Mouse (Mus musculus) CH12.LX (cell line): ENCODE data around the gene AU041133.

Source experiments
- CTCF ChIP-seq, 2 experiments: IDR thresholded peaks in 1 of 2; conservative IDR thresholded peaks in 1 of 2; 2 replicates each; pipeline ENCODE4 v1.5.1; 2011 to 2012; ENCODE audit warnings: low read depth in 2 of 2, low read length in 2 of 2, improper control_type of control experiment in 1 of 2, inconsistent platforms in 1 of 2, mild to moderate bottlenecking in 1 of 2, moderate library complexity in 1 of 2
- POLR2A ChIP-seq: IDR thresholded peaks from 2 replicates; pipeline ENCODE4 v1.6.1; 2011; ENCODE audit warnings: low read depth, mild to moderate bottlenecking, improper control_type of control experiment, low read length
- POLR2AphosphoS2 ChIP-seq: IDR thresholded peaks from 2 replicates; pipeline ENCODE4 v1.6.1; 2011; ENCODE audit warnings: low read depth, low read length, improper control_type of control experiment
- TCF12 ChIP-seq: IDR thresholded peaks from 2 replicates; pipeline ENCODE4 v1.6.1; 2014; ENCODE audit warnings: low read depth, mild to moderate bottlenecking, inconsistent platforms, low read length, improper control_type of control experiment

DNA sequence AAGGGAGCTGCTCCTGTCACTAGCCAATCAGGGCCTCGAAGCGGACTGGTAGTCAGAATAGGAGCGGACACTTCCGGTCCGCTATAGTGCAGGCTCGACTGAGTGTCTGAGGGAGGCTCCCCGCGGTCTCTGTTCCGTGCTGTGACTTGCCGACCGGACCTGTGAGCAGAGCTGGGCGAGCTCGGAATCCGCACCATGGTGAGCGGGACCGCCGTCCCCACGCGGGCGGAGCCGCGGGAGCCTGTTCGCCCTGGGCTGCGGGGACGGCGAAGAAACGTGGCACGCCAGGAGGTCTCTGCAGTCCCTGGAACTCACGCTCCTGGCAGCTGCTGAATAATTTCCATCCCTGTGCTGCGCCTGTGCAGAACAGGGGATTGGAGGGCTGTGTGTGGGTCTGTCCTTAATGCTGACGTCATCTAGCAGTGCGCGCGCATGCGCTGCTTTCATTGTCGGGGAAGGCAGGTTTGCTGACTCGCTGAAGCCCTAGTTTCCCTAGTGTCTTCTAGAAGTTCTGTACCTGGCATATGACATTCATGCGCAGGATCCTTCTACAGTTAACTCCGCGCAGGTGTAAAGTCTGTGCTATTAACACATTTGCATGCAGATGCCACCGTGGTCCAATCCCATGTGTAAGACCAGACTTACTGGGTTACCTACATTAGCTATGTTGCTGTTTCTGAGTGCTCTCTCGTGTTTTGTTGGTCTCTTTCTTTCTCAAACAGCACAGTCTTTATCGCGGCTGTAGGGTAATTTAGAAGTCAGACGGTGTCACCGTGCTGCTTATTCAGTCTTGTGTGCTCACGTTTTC is 50.6 kb downstream of the AU041133 start:
- peak; percentile 65 for TF ChIP-seq TCF12
- peak; percentile 90 for TF ChIP-seq POLR2A
- no peak for TF ChIP-seq CTCF (conservative IDR thresholded peaks at IDR 0.05 in 1 of 2, IDR thresholded peaks at IDR 0.05 in 1 of 2; ENCODE audit: low read depth in 2 of 2, low read length in 2 of 2)
- TF ChIP-seq POLR2AphosphoS2 = no peak; the same call in 1 of the 2 replicates
